Mouse (Mus musculus) liver, embryonic 13.5 days (tissue): ENCODE results near the gene Khdc3. TPM values are rescaled to one million over a fixed set of nuclear protein-coding genes. Genes with fewer than 3 reads are reported as not detected.
"Not testable (repeated sequence)": the region's sequence is repeated elsewhere in the genome, so short reads cannot be mapped to it uniquely, and the experiment has no call there.

Experiments used
- ATAC-seq: fragments of 200-750 bp; cut with Nextera tagmentation; 2 replicates; pipeline ENCODE4 v1.8.0; 2017; ENCODE audit warnings: low read depth, mild to moderate bottlenecking, moderate number of reproducible peaks, moderate library complexity
- DNase-seq: peaks from one replicate; pipeline ENCODE4 v3.0.0; 2022
- H3K27ac ChIP-seq: fragments of 300-500 bp; sonication (generic); 2 replicates; pipeline ENCODE4 v1.5.1; 2015; ENCODE audit warnings: moderate library complexity, mild to moderate bottlenecking, inconsistent platforms
- H3K27me3 ChIP-seq: fragments of 300-500 bp; sonication (generic); 2 replicates; pipeline ENCODE4 v1.6.1; 2015; ENCODE audit warnings: mild to moderate bottlenecking, inconsistent platforms
- H3K36me3 ChIP-seq: fragments of 300-500 bp; sonication (generic); 2 replicates; pipeline ENCODE4 v1.6.1; 2015; ENCODE audit warnings: mild to moderate bottlenecking, inconsistent platforms
- H3K4me1 ChIP-seq: fragments of 300-500 bp; sonication (generic); replicated peaks from 2 replicates; pipeline ENCODE4 v1.6.1; 2015; ENCODE audit warnings: inconsistent platforms
- H3K4me2 ChIP-seq: fragments of 300-500 bp; sonication (generic); 2 replicates; pipeline ENCODE4 v1.6.1; 2015; ENCODE audit warnings: inconsistent platforms, mild to moderate bottlenecking, moderate library complexity
- H3K4me3 ChIP-seq: fragments of 300-500 bp; sonication (generic); replicated peaks from 2 replicates; pipeline ENCODE4 v1.5.1; 2015; ENCODE audit warnings: mild to moderate bottlenecking, inconsistent platforms
- H3K9ac ChIP-seq: fragments of 300-500 bp; sonication (generic); 2 replicates; pipeline ENCODE4 v1.6.1; 2015; ENCODE audit warnings: mild to moderate bottlenecking, inconsistent platforms
- H3K9me3 ChIP-seq: fragments of 300-500 bp; sonication (generic); replicated peaks from 2 replicates; pipeline ENCODE4 v1.6.1; 2016; ENCODE audit warnings: inconsistent platforms
- WGBS: fragments of 180-500 bp; shearing (Covaris S2); methylation state at CpG from one replicate; pipeline ENCODE4 v1.1.7; 2015; ENCODE audit not compliant: insufficient replicate concordance; 5-methylcytosine and 5-hydroxymethylcytosine counted together
- polyA plus RNA-seq: library from polyadenylated mRNA; unstranded; fragments of >200 nt; fragmentation: Nextera tagmentation; extraction: Ambion mirVana; gene quantifications from 2 replicates; pipeline ENCODE4 v1.2.1, GENCODE M21; 2015

Khdc3 gene
- polyA plus RNA-seq = 0.09 TPM in 1 of 2 replicates, not detected in the other

DNA sequence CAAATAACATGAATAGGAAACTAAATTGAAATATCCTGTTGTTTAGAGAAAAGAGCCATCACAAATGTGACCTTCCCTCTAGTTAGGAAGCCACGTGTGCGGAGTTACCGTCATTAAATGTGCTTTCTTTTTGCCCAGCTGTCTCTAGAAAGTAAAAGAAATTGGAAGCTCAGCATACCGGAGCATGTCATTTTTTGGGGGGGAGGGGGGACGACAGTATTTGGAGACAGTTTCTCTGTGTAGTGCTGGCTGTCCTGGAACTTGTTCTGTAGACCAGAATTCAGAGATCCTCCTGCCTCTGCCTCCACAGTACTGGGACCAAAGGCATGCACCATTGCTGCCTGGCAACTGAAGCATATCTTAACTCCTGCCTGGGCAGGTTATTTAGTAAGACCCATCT is at the start of gene Khdc3:
Khdc3 (plus strand) TSS at position 301 of the 400 bp plus-strand sequence.
- ATAC-seq (no peak), DNase-seq (no peak)
- Histone ChIP-seq H3K27ac (no peak within 1 kb of the TSS), H3K9me3 (no peaks in the 10 kb centered on the region), H3K9ac (no peak within 1 kb of the TSS), H3K36me3 (no peaks in the 10 kb centered on the region), H3K4me2 (no peak within 1 kb of the TSS), H3K4me3 (no peak within 1 kb of the TSS), H3K27me3 (peaks cover 38% of the 10 kb centered on the region), H3K4me1 (peaks cover 8% of the 10 kb centered on the region; the same call in 1 of the 2 replicates)
- 74% methylated on average over 5 of the region's 5 CpGs for WGBS

DNA sequence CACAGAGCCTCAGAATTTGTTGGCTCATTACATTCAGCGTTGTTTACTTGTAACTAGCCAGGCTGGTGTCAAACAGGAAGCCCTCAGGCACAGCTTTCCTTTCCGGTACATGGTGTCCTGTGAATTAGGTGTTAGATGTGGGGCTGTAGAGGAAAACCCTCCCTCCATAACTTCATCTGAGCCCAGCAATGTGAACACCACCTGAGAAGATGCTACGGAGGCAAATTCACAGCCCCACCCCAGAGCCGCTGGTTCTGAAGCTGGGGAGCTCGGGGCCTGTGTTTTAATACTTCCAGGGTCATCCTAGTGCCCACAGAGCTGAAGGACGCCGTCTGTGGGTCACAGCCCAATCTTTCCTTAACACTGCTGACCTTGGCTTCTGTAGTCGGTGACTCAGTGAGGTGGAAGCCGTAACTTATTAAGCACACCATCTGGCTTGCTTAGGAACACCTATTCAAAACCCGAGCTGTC is 46.2 kb upstream of the Khdc3 start:
- no peak overlapping the region for H3K4me2 ChIP-seq
- H3K27me3 ChIP-seq = no peaks in the 10 kb centered on the region
- H3K4me3 ChIP-seq = no peak overlapping the region
- WGBS = 61% methylated on average over 10 of the region's 10 CpGs
- H3K4me1 ChIP-seq = no peaks in the 10 kb centered on the region
- no peak overlapping the region for H3K27ac ChIP-seq
- H3K36me3 ChIP-seq = no peaks in the 10 kb centered on the region
- no peaks in the 10 kb centered on the region for H3K9me3 ChIP-seq
- no peak for DNase-seq
- no peak for ATAC-seq
- no peak overlapping the region for H3K9ac ChIP-seq

DNA sequence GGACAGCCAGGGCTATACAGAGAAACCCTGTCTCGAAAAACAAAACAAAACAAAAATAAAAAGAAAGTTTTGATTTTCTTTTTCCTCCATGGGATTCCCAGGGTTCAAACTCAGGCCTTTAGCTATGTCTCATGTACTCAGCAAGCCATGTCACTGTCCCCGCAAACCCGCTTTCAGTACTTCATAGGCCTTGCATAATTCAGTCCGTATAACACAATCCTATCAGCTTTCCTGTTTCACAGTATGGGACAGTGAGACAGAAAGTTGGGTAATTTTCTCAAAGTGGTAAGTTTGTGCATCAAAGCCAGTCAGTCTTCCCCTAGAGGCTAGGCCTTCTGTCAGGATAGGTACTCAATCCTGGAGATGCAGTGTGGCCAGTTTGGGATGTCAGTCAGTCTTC is 42.4 kb upstream of the Khdc3 start:
- Histone ChIP-seq H3K27ac (no peak overlapping the region), H3K4me3 (no peak overlapping the region), H3K36me3 (no peaks in the 10 kb centered on the region), H3K4me2 (no peak overlapping the region), H3K9me3 (no peaks in the 10 kb centered on the region), H3K4me1 (no peaks in the 10 kb centered on the region), H3K9ac (no peak overlapping the region), H3K27me3 (no peaks in the 10 kb centered on the region)
- ATAC-seq (no peak), DNase-seq (no peak)
- WGBS = 78% methylated on average over 4 of the region's 4 CpGs

DNA sequence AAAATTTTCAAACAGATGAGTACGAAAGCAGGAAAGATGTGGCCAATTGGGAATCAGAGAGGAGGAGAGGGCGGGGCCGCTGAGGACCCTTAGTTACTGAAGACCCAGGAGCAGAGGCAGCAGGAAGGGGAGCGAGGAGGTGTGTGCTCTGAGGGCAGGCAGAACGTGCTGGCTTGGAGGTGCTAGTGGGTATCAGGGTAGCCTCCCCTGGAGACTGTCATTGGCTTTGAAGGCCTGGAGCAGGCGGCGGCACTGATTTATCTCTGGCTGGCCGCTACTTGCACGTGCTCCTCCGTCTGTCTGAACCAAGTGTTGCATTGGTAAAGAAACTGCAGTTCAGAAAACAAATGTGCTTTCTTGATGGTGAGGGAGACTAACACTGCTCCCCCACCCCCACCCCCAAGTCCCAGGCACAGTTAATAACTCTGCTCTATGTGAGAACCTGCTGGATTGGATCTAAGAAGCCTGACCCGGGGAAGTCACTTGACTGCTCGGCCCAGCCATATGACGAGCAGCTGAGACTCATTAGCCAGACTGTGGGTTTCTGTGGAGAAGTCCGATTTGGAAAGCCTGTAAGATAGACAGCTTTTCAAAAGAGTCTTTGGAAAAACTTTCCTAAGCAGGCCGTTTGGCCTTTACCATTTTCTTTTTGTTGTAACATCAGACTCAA is 37.9 kb upstream of the Khdc3 start:
- no peak for DNase-seq
- Histone ChIP-seq H3K9ac (no peak overlapping the region), H3K36me3 (no peaks in the 10 kb centered on the region), H3K4me3 (no peak overlapping the region), H3K27me3 (no peaks in the 10 kb centered on the region), H3K9me3 (no peaks in the 10 kb centered on the region), H3K4me1 (peaks cover 15% of the 10 kb centered on the region), H3K27ac (no peak overlapping the region), H3K4me2 (no peak overlapping the region)
- ATAC-seq = no peak
- WGBS = 66% methylated on average over 15 of the region's 15 CpGs

DNA sequence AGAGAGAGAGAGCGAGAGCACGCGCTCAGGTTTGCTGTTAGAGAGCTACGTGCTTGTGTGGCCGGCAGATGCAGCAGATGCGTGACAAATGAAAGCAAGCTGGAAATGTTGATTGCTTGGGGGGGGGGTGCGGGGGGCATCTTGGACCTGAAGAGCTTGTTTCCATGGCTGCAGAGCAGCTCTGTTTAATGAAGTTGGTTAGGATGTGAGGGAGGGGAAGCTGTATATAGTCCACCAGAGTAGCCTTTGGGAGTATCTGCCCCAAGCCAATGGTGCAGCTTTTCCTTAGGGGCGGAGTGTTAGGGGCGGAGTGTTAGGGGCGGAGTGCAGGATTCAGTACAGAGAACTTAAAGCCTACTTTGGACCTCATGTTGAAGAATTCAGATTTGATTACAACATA is 34.5 kb upstream of the Khdc3 start:
- no peaks in the 10 kb centered on the region for H3K27me3 ChIP-seq
- ATAC-seq = peak; percentile 63; the same call in 1 of the 2 replicates
- H3K4me2 ChIP-seq = peak overlapping the region; percentile 49
- H3K9ac ChIP-seq = no peak overlapping the region
- no peaks in the 10 kb centered on the region for H3K9me3 ChIP-seq
- no peak for DNase-seq
- 30% methylated on average over 10 of the region's 10 CpGs for WGBS
- H3K4me1 ChIP-seq = peaks cover 32% of the 10 kb centered on the region
- peak overlapping the region; percentile 14; the same call in 1 of the 2 replicates for H3K4me3 ChIP-seq
- H3K36me3 ChIP-seq = no peaks in the 10 kb centered on the region
- no peak overlapping the region for H3K27ac ChIP-seq

DNA sequence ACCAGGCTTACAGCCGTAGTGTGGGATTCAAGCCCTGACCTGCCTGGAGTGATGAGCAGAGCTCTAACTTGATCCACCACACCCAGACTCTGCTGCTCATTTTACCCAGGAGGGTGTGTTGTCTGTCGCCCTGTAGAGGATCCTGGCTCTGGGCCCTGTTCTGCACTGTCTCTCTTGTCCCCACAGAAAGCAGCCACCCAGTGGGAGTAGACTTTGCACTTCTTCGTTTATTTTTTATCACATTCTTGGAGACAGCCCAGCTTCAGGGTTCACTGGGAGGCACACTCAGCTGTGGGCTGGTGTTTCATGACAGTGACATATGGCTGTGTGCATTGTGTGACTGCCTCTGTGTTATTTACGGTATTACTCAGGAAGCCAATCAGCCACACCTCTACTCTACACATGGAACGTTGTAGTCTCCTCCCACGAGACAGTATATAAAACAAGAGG is 33.4 kb upstream of the Khdc3 start:
- WGBS = 18% methylated on average over 6 of the region's 6 CpGs
- Histone ChIP-seq H3K9me3 (no peaks in the 10 kb centered on the region), H3K4me2 (no peak overlapping the region), H3K4me1 (peaks cover 34% of the 10 kb centered on the region), H3K9ac (no peak overlapping the region), H3K27me3 (no peaks in the 10 kb centered on the region), H3K4me3 (no peak overlapping the region), H3K36me3 (no peaks in the 10 kb centered on the region), H3K27ac (peak overlapping the region; percentile 31)
- DNase-seq = no peak
- peak; percentile 40 for ATAC-seq

DNA sequence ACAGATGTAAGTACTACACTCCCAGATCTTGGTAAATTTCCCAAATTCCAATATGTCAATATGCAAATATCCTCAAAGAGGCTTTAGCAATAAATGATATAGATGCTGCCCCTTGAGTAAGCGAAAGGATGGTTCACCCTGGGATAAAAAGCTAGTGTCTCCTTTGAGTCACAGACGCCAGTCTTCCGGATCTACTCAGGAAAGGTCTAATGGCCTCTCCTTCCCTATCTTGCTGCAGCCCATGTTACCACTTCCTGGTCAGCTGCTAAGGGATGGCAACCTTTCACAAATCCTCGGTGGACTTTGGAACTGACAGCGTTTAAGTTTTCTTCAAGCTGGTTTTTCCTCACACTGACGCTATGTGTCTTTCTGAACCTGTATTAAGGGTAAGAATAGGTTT is 32.9 kb upstream of the Khdc3 start:
- WGBS = 28% methylated on average over 6 of the region's 6 CpGs
- H3K4me3 ChIP-seq = no peak overlapping the region
- no peaks in the 10 kb centered on the region for H3K36me3 ChIP-seq
- H3K4me1 ChIP-seq = peaks cover 34% of the 10 kb centered on the region
- ATAC-seq = peak; percentile 19; the same call in 1 of the 2 replicates
- H3K4me2 ChIP-seq = no peak overlapping the region
- DNase-seq = no peak
- H3K9me3 ChIP-seq = no peaks in the 10 kb centered on the region
- H3K9ac ChIP-seq = no peak overlapping the region
- H3K27ac ChIP-seq = peak overlapping the region; percentile 43; the same call in 1 of the 2 replicates
- H3K27me3 ChIP-seq = no peaks in the 10 kb centered on the region

DNA sequence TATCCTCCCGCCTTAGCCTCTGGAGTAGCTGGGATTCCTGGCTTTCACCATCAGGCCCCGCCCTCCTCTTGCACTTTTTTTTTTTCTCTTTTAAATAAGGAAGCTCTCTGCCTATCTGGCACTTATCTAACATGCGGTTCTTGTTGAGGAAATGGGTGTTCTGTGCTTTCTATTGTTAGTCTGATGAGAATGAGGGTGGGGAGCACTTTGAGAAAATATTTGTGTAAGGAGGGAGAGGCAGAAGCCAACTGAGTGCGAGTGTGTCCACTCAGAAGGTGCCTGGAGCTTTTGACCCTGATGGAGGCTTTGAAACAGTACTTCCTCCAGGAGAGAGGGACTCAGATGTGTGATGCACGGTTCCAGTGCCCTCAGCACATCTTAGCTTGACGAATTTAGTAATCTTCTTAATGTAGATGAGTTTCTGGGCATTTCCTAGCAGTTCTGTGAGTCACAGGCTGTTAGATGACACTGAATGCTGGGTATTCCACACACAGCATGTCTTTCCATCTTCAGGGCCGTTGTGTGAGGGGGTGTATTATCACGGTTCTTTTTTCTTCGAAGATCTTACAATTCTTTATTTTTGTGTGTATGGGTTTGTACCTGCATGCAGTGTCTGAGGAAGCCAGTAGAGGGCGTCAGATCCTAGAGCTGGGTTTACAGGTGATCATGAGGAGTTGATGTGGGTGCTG is 30.5 kb upstream of the Khdc3 start:
- Histone ChIP-seq H3K27me3 (no peaks in the 10 kb centered on the region), H3K27ac (peak overlapping the region; percentile 43), H3K4me1 (peaks cover 34% of the 10 kb centered on the region), H3K9ac (no peak overlapping the region), H3K36me3 (no peaks in the 10 kb centered on the region), H3K4me2 (no peak overlapping the region), H3K4me3 (no peak overlapping the region), H3K9me3 (no peaks in the 10 kb centered on the region)
- ATAC-seq (no peak), DNase-seq (no peak)
- WGBS = 29% methylated on average over 10 of the region's 10 CpGs

DNA sequence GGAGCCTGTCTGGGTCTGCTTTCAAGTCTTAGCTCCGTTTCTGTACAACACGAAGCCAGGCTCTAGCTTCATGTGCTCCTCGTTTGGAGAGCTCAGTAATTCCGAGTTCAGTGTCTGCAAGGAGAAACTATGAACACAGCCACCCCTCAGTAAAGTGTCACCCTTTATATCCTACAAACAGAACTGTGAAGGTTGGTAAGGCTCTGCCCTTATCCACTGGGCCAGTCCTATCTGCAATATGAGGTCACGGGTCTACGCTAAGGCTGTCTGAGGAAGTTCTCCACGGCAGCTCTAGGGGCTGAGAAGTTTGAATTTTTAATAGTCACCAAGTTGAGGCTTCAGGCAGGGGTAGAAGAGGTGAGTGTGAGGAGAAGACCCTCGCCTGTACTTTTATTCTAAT is 29.2 kb upstream of the Khdc3 start:
- Histone ChIP-seq H3K9me3 (no peaks in the 10 kb centered on the region), H3K9ac (no peak overlapping the region), H3K4me2 (no peak overlapping the region), H3K27me3 (no peaks in the 10 kb centered on the region), H3K36me3 (no peaks in the 10 kb centered on the region), H3K4me3 (no peak overlapping the region), H3K27ac (no peak overlapping the region), H3K4me1 (peaks cover 29% of the 10 kb centered on the region)
- no peak for DNase-seq
- no peak for ATAC-seq
- 33% methylated on average over 8 of the region's 8 CpGs for WGBS

DNA sequence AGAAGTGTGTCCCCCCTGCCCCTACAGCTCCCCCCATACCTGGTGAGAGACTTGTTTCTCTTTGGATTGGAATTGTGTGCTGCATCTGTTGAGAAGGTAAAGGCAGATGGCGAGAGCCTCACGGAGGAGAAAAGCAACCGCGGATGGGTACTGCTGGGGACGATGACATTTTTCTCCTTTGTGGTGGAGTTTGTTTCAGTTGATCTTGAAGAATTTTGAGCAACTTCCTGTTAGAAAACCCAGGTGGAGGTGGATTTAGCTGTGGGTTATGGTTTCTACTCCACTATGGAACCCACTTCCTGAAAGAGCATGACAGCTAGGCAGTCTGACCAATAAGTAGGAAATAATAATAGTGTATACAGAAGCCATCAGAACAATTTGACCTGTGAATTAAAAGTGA is 28.5 kb upstream of the Khdc3 start:
- Histone ChIP-seq H3K4me2 (no peak overlapping the region), H3K9me3 (no peaks in the 10 kb centered on the region), H3K9ac (no peak overlapping the region), H3K36me3 (no peaks in the 10 kb centered on the region), H3K27ac (no peak overlapping the region; the same call in 1 of the 2 replicates), H3K4me1 (peaks cover 21% of the 10 kb centered on the region), H3K4me3 (no peak overlapping the region), H3K27me3 (no peaks in the 10 kb centered on the region)
- ATAC-seq (no peak), DNase-seq (no peak)
- 35% methylated on average over 5 of the region's 5 CpGs for WGBS

DNA sequence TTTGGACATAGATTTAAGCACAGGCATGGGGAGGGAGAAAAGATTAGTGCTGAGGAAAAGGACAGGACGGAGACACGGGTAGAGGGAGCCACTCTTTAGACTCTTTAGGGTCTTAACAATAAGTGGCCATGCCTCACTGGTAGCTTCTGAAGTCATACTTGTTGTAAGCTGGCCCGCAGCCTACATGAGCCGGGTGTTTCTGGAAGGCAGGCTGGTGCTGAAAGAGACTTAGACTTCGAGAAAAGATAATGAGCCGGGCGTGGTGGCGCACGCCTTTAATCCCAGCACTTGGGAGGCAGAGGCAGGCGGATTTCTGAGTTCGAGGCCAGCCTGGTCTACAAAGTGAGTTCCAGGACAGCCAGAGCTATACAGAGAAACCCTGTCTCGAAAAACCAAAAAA is 22.3 kb upstream of the Khdc3 start:
- H3K9ac ChIP-seq, H3K4me3 ChIP-seq, H3K9me3 ChIP-seq, H3K4me1 ChIP-seq, H3K27ac ChIP-seq, ATAC-seq, H3K4me2 ChIP-seq, DNase-seq, H3K36me3 ChIP-seq, H3K27me3 ChIP-seq: not testable (repeated sequence)
- WGBS = 69% methylated on average over 11 of the region's 12 CpGs
